Mouse (Mus musculus): ENCODE data around the gene Sh3pxd2a. TPM values are rescaled to one million over a fixed set of nuclear protein-coding genes. Genes with fewer than 3 reads are reported as not detected.

Sh3pxd2a gene
- total and polyA plus RNA-seq, 3 experiments, result 3.9 to 11.3 TPM; not detected in 1

DNA sequence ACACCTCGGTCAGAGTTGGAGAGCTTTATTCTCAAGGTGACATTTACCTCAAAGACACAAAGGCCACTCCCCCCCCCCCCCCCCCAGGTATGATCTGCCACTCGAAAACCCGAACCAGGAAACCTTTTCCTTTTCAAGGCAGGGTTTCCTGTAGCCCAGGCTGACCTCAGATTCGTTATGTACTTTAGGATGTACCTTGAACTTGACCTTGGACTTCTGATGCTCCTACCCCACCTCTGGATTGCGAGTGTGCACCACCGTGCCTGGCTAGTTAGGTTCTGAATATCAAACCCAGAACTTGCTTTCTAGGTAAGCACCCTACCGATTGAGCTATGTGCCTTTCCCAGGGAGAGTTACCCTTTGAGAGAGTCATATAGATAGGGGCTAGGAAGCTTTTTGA, 215.9 kb downstream of the Sh3pxd2a start:
- Histone ChIP-seq H3K4me1 (ENCODE audit: control insufficient read depth in 1 of 2, insufficient read depth in 2 of 2, low read length in 2 of 2) (no peaks in the 10 kb centered on the region), H3K27me3 (ENCODE audit: control insufficient read depth in 1 of 2, insufficient read depth in 2 of 2, low read length in 2 of 2) (no peaks in the 10 kb centered on the region), H3K27ac (ENCODE audit: control insufficient read depth, low read depth, low read length) (no peak overlapping the region), H3K9me3 (replicated peaks; ENCODE audit: insufficient read depth, low read length) (no peaks in the 10 kb centered on the region), H3K4me3 (ENCODE audit: control insufficient read depth in 1 of 2, insufficient read depth in 1 of 2, low read depth in 2 of 2, low read length in 2 of 2) (no peak overlapping the region), H3K36me3 (ENCODE audit: control insufficient read depth in 1 of 2, insufficient read depth in 2 of 2, low read length in 2 of 2) (no peaks in the 10 kb centered on the region), H3K79me2 (ENCODE audit: control insufficient read depth, insufficient read depth, low read length, poor library complexity) (no peaks in the 10 kb centered on the region), H3K9ac (ENCODE audit: control insufficient read depth, low read depth, low read length, poor library complexity, severe bottlenecking) (no peak overlapping the region)
- TF ChIP-seq GABPA (IDR thresholded peaks at IDR 0.05; ENCODE audit: low read depth, low read length), result no peak
- no peak for TF ChIP-seq ZKSCAN1 (IDR thresholded peaks at IDR 0.05; ENCODE audit: low read depth, low read length)
- TF ChIP-seq MXI1 (IDR thresholded peaks at IDR 0.05; ENCODE audit: low read depth, low read length), result no peak
- TF ChIP-seq MAX (IDR thresholded peaks at IDR 0.05; ENCODE audit: low read length), result no peak
- no peak for TF ChIP-seq E2F4 (IDR thresholded peaks at IDR 0.05; ENCODE audit: borderline replicate concordance, low read depth, low read length)
- no peak for TF ChIP-seq ZNF384 (IDR thresholded peaks at IDR 0.05; ENCODE audit: low read depth, low read length)
- no peak for DNase-seq (ENCODE audit: low read depth, low spot score)

DNA sequence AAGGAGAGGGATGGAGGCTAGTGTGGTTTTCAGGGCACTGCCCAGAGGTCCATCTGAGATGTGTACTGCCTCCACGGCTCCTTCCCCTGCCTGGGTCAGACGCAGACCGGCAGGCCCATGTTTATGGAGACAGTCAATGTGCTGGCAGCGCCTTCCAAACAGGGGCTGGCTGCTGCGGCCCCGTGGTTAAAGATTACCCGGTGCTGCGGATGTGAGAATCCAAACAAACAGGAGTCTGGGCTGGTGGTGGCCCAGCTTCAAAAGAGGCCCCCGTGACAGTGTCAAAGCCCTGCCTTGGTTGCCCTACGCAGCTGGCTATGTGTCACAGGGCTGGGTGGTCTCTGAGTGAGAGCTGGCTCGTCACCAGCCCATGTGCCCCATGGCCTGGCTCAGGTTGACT, 216.4 kb downstream of the Sh3pxd2a start:
- no peak overlapping the region for H3K4me3 ChIP-seq (ENCODE audit: control insufficient read depth in 1 of 2, insufficient read depth in 1 of 2, low read depth in 2 of 2, low read length in 2 of 2)
- no peak for TF ChIP-seq NRF1 (IDR thresholded peaks at IDR 0.05; ENCODE audit: insufficient read depth, low read depth, low read length, poor library complexity, severe bottlenecking)
- no peak for TF ChIP-seq ETS1 (IDR thresholded peaks at IDR 0.05; ENCODE audit: low read depth, low read length)
- TF ChIP-seq SIN3A (IDR thresholded peaks at IDR 0.05; ENCODE audit: low read length), result no peak
- TF ChIP-seq ZMIZ1 (IDR thresholded peaks at IDR 0.05; ENCODE audit: low read depth, low read length), result no peak
- no peak for TF ChIP-seq CHD2 (IDR thresholded peaks at IDR 0.05; ENCODE audit: low read length)
- TF ChIP-seq KAT2A (conservative IDR thresholded peaks at IDR 0.05; ENCODE audit: low read depth, low read length), result no peak
- TF ChIP-seq MEF2A (IDR thresholded peaks at IDR 0.05; ENCODE audit: extremely low read depth, insufficient replicate concordance, low read depth, low read length, poor library complexity, severe bottlenecking), result no peak
- TF ChIP-seq UBTF (IDR thresholded peaks at IDR 0.05; ENCODE audit: borderline replicate concordance, insufficient read depth, low read depth, low read length), result no peak
- no peak for TF ChIP-seq POLR2AphosphoS2 (IDR thresholded peaks at IDR 0.05; ENCODE audit: low read length)
- no peak for TF ChIP-seq ZKSCAN1 (IDR thresholded peaks at IDR 0.05; ENCODE audit: low read depth, low read length)
- no peak for TF ChIP-seq ZC3H11A (IDR thresholded peaks at IDR 0.05; ENCODE audit: low read depth, low read length)
- TF ChIP-seq JUND (IDR thresholded peaks at IDR 0.05; ENCODE audit: low read depth, low read length), result no peak
- no peak for TF ChIP-seq GABPA (IDR thresholded peaks at IDR 0.05; ENCODE audit: low read depth, low read length)
- TF ChIP-seq MXI1 (IDR thresholded peaks at IDR 0.05; ENCODE audit: low read depth, low read length), result no peak
- TF ChIP-seq MAZ (IDR thresholded peaks at IDR 0.05; ENCODE audit: low read depth, low read length), result no peak

More for the DNA sequence above, 216.4 kb downstream of the Sh3pxd2a start:
- H3K9me3 ChIP-seq (replicated peaks; ENCODE audit: insufficient read depth, low read length), result no peaks in the 10 kb centered on the region
- H3K27me3 ChIP-seq (ENCODE audit: control insufficient read depth in 1 of 2, insufficient read depth in 2 of 2, low read length in 2 of 2), result no peaks in the 10 kb centered on the region
- no peaks in the 10 kb centered on the region for H3K4me1 ChIP-seq (ENCODE audit: control insufficient read depth in 1 of 2, insufficient read depth in 2 of 2, low read length in 2 of 2)
- no peaks in the 10 kb centered on the region for H3K36me3 ChIP-seq (ENCODE audit: control insufficient read depth in 1 of 2, insufficient read depth in 2 of 2, low read length in 2 of 2)
- no peaks in the 10 kb centered on the region for H3K79me2 ChIP-seq (ENCODE audit: control insufficient read depth, insufficient read depth, low read length, poor library complexity)
- no peak for DNase-seq (ENCODE audit: low read depth, low spot score)
- no peak overlapping the region for H3K9ac ChIP-seq (ENCODE audit: control insufficient read depth, low read depth, low read length, poor library complexity, severe bottlenecking)
- H3K27ac ChIP-seq (ENCODE audit: control insufficient read depth, low read depth, low read length), result no peak overlapping the region
